Mouse (Mus musculus) layer of hippocampus, adult 2 months (tissue): ENCODE measurements around the gene Klhdc9. TPM values are rescaled to one million over a fixed set of nuclear protein-coding genes. Genes with fewer than 3 reads are reported as not detected.
A peak's percentile ranks its signal among the peaks of the same experiment; 100 is the strongest.

ENCODE experiments used
- DNase-seq, 2 experiments: peaks; one replicate each; pipeline ENCODE4 v3.0.0; 2022; ENCODE audit warnings: low spot score in 2 of 2
- H3K27ac ChIP-seq: fragments of 200-600 bp; 2 replicates; pipeline ENCODE4 v1.8.1; 2022
- H3K4me3 ChIP-seq: fragments of 200-600 bp; 2 replicates; pipeline ENCODE4 v1.8.1; 2022; ENCODE audit warnings: mild to moderate bottlenecking
- CTCF ChIP-seq: fragments of 200-600 bp; conservative IDR thresholded peaks from 2 replicates; pipeline ENCODE4 v1.8.1; 2022; ENCODE audit warnings: antibody characterized with exemption, mild to moderate bottlenecking, moderate library complexity
- long read RNA-seq, 2 experiments: library from polyadenylated mRNA; stranded (forward); transcript quantifications; one replicate each; pipeline ENCODE4 v2.0.0; 2021; ENCODE audit warnings: borderline mapping rate in 2 of 2
- total RNA-seq, 2 experiments: library from RNA; stranded (reverse); gene quantifications; 2 replicates each; pipeline ENCODE4 v1.2.3; 2021

The Klhdc9 gene
- 1 to 10 TPM; 7.7 to 8.7 TPM for total RNA-seq
- long read RNA-seq, experiment 1, transcript Klhdc9-201 (4 exons, 1,558 nt): major isoform, 5 of 7 reads
- long read RNA-seq, experiment 1, partial matches to known transcripts: 1 of 7 reads
- long read RNA-seq, experiment 1, other reads (novel, unspliced or antisense): 1 of 7 reads
- long read RNA-seq, experiment 2, transcript Klhdc9-201 (4 exons, 1,558 nt): major isoform, 10 of 13 reads
- long read RNA-seq, experiment 2, partial matches to known transcripts: 2 of 13 reads
- long read RNA-seq, experiment 2, other reads (novel, unspliced or antisense): 1 of 13 reads

DNA sequence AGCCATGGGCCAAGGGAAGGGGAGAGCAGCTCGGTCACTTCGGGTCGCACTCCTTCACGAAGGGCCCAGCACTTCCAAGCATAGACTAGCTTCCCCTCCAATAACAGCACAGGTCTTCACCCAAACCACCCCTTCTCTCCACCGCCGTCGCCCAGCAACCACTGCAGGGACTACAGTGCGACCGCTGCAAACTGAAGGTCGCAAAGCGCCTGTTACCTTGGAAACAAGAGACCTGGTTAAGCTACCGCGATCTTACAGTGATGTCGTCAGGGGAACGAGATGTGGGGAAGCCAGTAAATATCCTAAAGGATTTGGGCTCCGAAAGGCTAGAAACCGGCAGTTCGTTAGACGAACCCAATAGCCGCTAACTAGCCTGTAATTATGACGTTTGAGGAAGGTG, at the start of gene Klhdc9:
Gene Klhdc9 (minus strand): TSS at position 143 of the 400 bp plus-strand sequence.
- peak within 1 kb of the TSS; percentile 73 for H3K4me3 ChIP-seq
- peak; percentile 91 to 92 for DNase-seq
- H3K27ac ChIP-seq: peak within 1 kb of the TSS; percentile 97
- TF ChIP-seq CTCF: no peak

DNA sequence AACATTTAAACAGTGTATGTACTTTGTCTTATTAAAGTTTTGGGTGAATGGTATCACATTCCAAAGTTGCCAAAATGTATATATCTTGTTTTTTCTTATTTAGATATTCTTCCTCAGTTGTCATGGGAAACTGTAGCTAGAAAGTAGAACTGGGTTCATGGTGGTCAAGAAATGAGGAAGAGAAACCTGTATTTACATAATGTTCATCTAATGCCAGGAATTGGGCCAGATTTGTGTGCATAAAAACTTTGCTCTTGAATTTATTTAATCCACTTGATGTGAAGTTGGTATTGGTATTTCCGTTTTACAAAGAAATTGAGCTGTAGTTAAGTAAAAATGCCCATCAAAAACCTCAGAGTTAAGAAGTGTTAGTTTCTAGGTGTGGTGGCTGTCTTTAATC, 49.6 kb upstream of the Klhdc9 start:
- no peak for DNase-seq
- TF ChIP-seq CTCF: no peak
- Histone ChIP-seq H3K27ac (peak overlapping the region; percentile 99; the same call in 1 of the 2 replicates), H3K4me3 (no peak overlapping the region)

DNA sequence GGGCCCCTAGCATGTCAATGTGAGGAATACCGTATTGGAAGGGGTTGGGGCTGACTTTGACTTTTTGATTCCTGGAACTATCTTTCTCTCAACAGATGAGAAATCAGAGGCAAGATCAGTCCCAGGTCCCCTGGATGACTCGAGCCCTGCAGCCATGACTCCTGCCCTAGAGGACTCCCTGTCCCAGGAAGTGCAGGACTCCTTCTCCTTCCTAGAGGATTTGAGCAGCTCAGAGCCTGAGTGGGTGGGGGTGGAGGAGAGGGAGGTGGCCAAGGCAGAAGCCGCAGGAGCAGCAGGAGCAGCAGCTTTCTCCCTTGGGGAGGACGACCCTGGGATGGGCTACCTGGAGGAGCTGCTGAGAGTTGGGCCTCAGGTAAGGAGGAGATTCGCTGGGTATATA, 46.7 kb upstream of the Klhdc9 start:
- H3K4me3 ChIP-seq: no peak overlapping the region
- DNase-seq: no peak
- H3K27ac ChIP-seq: no peak overlapping the region
- no peak for TF ChIP-seq CTCF

DNA sequence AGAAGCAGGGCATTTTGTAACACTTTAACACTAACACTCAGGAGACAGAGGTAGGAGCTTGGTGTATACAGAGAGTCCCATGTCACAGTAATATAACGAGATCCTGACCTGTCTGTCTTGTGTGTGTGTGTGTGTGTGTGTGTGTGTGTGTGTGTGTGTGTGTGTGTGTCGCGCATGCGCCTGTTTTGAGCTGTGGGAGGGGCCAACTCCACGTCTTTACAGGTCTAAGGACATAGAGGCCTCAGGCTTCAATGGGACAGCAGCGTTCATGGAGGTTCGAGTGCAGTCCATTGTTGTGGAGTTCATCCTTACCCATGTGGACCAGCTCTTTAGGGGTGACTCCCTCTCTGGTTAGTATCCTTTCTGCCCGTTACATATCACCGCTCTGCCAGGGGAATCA, 42.4 kb upstream of the Klhdc9 start:
- no peak overlapping the region for H3K4me3 ChIP-seq
- DNase-seq: no peak
- no peak for TF ChIP-seq CTCF
- no peak overlapping the region for H3K27ac ChIP-seq

DNA sequence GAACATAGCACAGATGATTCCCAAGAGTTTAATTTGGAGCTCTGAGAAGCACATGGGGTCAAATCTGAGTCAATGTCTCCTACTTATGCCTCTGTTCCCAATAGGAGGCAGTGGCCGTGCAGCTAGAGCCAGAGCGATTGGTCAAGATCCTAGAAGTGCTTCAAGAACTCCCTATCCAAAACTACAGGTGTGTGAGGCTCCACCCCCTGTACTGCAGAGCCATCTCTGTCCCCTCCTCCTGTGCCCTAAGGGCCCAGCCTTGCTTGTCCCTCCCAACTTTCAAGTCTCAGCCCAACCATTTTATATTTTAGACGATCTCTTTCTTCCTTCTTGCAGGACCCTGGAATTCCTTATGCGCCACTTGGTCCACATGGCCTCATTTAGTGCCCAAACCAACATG, 41.2 kb upstream of the Klhdc9 start:
- no peak for TF ChIP-seq CTCF
- Histone ChIP-seq H3K4me3 (no peak overlapping the region), H3K27ac (no peak overlapping the region)
- no peak for DNase-seq

DNA sequence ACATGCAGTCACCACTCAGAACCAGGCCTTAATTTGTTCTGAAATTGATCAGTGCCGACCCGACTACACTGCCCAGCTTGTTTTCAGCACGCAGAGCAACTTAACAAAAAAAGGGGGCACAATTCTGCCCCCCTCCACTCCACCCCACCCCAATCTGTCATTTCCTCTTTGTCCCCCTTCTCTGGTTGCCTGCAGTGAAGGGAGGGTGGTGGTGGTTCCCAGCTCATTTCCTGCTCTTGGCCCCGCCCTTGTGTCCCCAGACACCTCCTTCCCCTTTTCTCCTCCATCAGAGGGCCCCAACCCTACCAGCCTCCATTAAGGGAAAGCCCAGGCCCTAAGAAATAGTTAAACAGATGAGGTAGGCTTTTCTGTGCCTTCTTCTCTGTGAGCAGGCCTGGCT, 29.5 kb upstream of the Klhdc9 start:
- no peak for DNase-seq
- no peak for TF ChIP-seq CTCF

DNA sequence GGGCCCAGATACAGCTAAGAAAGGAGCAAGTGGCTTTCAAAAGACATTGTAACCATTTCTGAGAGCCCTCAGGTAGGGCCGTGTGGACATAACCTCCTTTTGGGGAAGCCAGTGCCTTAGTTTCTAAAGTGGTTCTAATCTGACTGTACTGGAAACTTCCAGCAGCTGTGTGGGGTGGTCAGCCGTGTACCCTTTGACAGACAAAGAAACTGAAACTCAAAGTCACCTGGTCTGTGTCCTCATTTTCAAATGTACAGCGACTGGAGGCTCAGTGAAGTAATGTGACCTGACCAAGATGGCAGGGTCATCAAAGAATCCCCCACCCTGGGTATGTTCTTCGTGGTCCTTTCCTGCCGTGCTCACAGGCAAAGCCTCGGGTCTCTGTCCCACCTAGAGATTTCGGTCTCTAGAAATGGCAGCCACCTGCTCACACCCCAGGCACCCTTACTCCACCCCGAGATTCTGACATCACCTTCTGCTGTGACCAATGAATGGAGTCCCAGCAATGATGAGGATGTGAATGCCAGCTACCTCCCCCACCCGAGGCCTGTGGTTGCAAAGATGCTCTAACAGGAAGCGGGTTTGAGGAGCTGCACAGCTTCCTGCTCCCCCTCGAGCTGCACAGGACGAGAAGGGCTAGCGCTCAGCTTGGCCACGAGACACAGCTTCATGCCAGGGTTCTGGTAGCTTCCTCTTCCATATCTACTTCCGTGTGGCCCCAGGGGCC, 27.9 kb upstream of the Klhdc9 start, which contains the start of gene Arhgap30:
Gene Arhgap30 (plus strand): TSS at position 579 of the 727 bp plus-strand sequence.
- peak within 1 kb of the TSS; percentile 39; the same call in 1 of the 2 replicates for H3K27ac ChIP-seq
- DNase-seq: peak in 1 of 2 experiments; percentile 24
- H3K4me3 ChIP-seq: no peak within 1 kb of the TSS
- no peak for TF ChIP-seq CTCF

More for the DNA sequence above, 29.5 kb upstream of the Klhdc9 start:
- H3K27ac ChIP-seq: no peak overlapping the region
- H3K4me3 ChIP-seq: no peak overlapping the region

DNA sequence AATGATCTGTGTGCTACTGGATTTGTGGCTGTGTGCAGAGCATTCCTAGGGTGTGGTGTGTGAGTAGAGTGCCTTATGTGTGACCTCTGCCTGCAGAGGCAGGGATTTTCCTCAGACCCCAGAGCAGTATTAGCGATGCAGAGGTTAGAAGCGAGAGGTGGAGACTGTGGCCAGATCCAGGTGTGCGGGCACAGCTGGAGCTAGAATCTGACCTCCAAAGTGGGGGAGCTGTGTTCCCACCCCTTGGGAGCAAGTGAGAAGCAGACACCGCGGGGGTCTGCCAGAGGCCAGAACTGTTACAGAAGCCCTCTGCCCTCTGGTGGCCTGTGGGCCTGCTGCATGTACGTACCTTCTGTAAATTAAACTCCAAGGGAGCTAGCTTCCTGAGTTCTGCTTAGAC, 26.5 kb upstream of the Klhdc9 start:
- no peak overlapping the region for H3K4me3 ChIP-seq
- DNase-seq: no peak
- H3K27ac ChIP-seq: no peak overlapping the region
- TF ChIP-seq CTCF: peak; percentile 62

DNA sequence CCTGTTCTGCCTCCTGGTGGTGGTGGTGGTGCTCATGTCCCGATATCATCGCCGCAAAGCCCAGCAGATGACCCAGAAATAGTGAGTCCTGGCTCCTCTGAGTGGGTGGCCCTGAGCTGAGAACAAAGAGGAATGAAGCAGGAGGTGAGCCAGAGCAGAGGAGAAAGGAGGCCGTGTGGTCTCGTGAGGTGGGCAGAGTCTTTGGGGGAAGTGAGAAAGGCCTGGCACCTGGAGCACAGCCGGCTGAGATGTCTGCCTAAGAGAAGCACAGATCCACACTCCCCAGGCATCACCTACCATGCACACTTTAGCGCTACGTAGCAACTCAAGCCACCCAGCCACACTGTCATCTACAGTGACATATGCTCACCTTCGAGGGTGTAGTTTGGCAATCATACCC, 24.6 kb upstream of the Klhdc9 start:
- DNase-seq: no peak
- H3K4me3 ChIP-seq: no peak overlapping the region
- no peak overlapping the region for H3K27ac ChIP-seq
- peak; percentile 18; the same call in 1 of the 2 replicates for TF ChIP-seq CTCF

DNA sequence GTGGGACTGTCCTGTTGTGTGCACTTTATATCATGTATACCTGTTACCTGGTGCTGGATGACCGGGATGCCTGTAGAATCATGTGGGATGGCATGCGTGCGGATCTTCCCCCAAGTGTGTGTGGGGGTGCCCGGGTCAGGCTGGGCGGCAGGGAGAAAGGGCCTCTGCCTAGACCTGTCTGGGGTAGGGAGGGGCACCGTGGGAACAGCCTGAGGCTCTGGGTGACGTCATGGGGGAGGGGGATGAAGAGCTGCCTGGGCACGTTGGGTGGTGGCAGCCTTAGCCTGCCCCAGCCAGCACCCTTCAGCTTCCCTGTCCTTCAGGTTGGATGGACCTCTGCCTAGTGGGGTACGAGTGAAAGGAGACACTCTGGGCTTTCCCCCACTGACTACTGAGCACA, 23.8 kb upstream of the Klhdc9 start:
- no peak for TF ChIP-seq CTCF
- no peak overlapping the region for H3K27ac ChIP-seq
- H3K4me3 ChIP-seq: no peak overlapping the region
- DNase-seq: no peak

DNA sequence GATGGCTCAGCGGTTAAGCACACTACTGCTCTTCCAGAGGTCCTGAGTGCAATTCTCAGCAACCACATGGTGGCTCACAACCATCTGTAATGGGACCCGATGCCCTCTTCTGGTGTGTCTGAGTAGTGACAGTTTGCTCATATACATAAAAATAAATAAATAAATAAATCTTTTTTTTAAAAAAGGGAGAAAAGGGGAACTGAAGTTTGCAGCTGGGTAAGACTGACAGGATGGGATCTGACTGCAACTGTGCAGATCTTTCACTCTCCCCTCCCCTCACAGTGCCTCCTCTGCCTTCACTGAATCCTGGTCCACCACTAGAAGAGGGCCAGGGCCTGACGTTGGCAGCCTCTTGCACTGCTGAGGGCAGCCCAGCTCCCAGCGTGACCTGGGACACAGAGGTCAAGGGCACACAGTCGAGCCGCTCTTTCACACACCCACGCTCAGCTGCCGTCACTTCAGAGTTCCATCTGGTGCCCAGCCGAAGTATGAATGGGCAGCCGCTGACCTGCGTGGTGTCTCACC, 21.6 kb upstream of the Klhdc9 start:
- H3K4me3 ChIP-seq: no peak overlapping the region
- TF ChIP-seq CTCF: peak; percentile 49
- no peak overlapping the region for H3K27ac ChIP-seq
- no peak for DNase-seq

DNA sequence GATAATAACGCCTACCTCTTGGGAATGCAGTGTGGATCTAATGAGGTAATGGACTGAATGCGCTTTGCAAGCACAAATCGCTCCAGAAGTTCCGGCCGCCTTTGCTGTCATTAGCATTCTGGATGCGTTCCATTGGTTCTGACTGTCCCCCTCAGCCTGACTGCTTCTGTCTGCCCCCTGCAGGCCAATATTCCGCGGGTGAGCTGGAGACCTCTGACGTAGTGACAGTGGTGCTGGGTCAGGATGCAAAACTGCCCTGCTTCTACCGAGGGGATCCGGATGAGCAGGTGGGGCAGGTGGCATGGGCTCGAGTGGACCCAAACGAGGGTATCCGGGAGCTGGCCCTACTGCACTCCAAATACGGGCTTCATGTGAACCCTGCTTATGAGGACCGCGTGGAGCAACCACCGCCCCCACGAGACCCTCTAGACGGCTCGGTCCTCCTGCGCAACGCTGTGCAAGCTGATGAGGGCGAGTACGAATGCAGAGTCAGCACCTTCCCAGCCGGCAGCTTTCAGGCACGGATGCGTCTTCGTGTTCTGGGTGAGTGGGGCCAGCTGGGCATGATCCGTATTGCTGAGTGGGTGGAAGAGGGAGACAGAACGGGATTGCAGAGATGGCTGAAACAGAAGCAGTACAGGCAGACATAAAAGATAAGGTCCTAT, 19.5 kb upstream of the Klhdc9 start:
- H3K27ac ChIP-seq: peak overlapping the region; percentile 70
- peak; percentile 85 for TF ChIP-seq CTCF
- peak overlapping the region; percentile 50 for H3K4me3 ChIP-seq
- peak; percentile 76 to 82 for DNase-seq

DNA sequence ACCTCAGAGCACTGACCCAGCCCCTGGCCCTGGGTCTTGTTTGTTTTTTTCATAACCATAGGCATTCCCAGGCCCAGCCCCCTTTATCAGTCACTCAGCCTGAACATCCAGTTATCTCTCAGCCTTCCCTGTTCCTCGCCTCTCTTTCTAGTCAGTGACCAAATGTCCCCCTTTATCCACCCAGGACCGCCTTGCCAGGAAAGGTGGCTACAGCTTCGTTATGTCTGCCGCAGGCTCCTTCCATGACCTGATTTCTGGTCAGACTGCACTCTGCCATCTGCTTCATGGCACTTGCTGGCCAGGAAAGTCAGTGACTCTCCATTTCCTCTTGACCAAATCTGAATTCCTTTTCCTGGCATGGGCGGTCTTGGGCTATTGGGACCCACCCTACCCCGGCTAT, 17.7 kb upstream of the Klhdc9 start:
- Histone ChIP-seq H3K27ac (no peak overlapping the region), H3K4me3 (no peak overlapping the region)
- no peak for DNase-seq
- no peak for TF ChIP-seq CTCF
